Mouse (Mus musculus): ENCODE data around the gene Prl3b1.

Gene Prl3b1

DNA sequence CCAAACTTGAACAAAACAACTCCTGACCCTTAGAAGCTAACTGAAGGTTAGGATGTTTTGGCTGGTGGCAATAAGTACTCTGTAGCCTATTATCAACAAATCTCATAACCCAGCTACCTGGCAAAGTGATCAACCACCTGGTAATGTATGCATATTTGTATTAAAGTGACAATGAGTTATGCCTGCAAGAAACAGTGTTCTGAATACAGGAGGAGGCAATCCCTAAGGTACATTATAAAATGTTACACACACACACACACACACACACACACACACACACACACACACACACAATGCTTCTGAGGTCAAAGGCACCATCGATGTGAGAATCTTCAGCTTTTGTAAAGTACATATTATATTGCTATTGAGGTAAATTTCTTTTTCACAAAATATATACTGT, at the start of gene Prl3b1:
Gene Prl3b1 (plus strand): TSS at position 301 of the 400 bp plus-strand sequence.
- no peak for DNase-seq (ENCODE audit: low read depth, low spot score)

DNA sequence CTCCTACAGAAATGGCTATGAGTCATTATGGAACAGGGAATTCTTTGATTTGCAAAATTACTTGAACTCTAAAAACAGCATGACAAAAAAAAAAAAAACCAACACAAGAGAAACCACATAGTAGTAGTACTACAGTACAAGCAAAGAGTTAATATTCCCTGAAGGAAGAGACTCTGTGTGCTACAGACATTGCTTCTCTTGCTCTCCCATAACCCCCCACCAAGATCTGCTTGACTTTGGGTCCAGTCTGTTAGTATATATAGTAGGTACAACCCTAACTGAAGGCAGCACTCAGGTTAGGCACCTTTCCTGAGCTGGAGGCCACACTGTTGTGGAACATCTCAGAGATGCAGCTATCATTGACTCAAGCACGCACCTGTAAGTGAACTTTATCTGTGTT, 45.3 kb upstream of the Prl3b1 start, which contains the start of gene Prl3c1:
Gene Prl3c1 (plus strand): TSS at position 301 of the 400 bp plus-strand sequence.
- no peak for DNase-seq (ENCODE audit: low read depth, low spot score)

DNA sequence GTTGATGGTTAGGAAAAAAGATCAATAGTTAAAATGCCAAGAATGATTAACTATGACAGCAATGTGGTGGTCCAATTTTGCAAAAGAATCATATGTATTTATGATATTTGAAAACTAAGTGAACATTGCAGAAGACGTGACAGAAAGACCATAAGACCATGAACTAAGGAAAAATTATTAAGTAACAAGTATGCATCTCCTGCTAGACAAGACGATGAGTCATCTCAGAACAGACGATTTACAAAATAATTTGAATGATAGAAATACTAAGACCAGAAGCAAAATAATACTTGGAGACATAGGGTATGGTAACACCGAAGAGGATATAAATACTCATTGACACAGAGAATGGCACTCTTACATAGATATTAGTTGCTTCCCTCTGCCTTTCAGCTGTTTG, 17.5 kb downstream of the Prl3b1 start, which contains the start of gene Prl3a1:
Gene Prl3a1 (plus strand): TSS at position 301 of the 400 bp plus-strand sequence.
- no peak for DNase-seq (ENCODE audit: low read depth, low spot score)

Measured in WW6 (cell line).